Mouse (Mus musculus): ENCODE measurements around the gene Per2. TPM values are rescaled to one million over a fixed set of nuclear protein-coding genes. Genes with fewer than 3 reads are reported as not detected.
A peak's percentile ranks its signal among the peaks of the same experiment; 100 is the strongest.

The Per2 gene
- total and polyA plus RNA-seq, 3 experiments = 2.7 to 5.8 (median 4.7) TPM

DNA sequence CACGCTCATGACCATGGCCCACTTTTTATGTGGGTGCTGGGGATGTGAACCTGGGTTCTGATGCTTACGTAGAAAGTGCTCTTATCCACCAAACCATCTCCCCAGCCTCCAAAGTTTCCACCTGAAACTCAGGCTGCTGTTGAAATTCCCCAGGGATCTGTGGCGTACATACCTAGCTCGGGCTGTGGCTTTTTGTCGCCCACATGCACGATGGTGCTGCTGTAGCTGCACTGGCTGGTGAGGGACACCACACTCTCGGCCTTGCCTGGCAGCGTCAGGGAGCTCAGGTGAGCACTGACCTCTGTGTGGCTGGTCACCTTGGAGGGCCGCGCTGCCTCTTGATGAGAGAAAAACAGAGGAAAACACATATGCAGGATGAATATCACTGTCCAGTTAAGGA, 29.9 kb downstream of the Per2 start:
- Histone ChIP-seq H3K4me3 (replicated peaks in 1 of 3; ENCODE audit: low read depth in 2 of 3, low read length in 2 of 3, poor library complexity in 1 of 3) (no peak overlapping the region), H3K9ac (ENCODE audit: insufficient read depth, low read depth) (no peak overlapping the region), H3K36me3 (replicated peaks in 1 of 2; ENCODE audit: control insufficient read depth in 1 of 2, insufficient read depth in 1 of 2, low read length in 1 of 2) (peaks cover 47 to 83% of the 10 kb centered on the region in 2 experiments), H3K27me3 (replicated peaks) (no peaks in the 10 kb centered on the region), H3K79me2 (replicated peaks; ENCODE audit: control insufficient read depth, extremely low read depth, insufficient read depth, poor library complexity, severe bottlenecking) (no peaks in the 10 kb centered on the region), H3K27ac (ENCODE audit: insufficient read depth, low read depth) (no peak overlapping the region), H3K4me1 (ENCODE audit: control insufficient read depth in 1 of 2, insufficient read depth in 2 of 2) (peaks cover 7 to 20% of the 10 kb centered on the region in 2 experiments), H3K9me3 (replicated peaks; ENCODE audit: low read length) (no peaks in the 10 kb centered on the region), H3K4me2 (ENCODE audit: insufficient read depth, low read depth, poor library complexity, severe bottlenecking) (no peak overlapping the region)
- TF ChIP-seq CTCF (conservative IDR thresholded peaks at IDR 0.05 in 1 of 2, IDR thresholded peaks at IDR 0.05 in 1 of 2; ENCODE audit: low read depth in 2 of 2, low read length in 2 of 2) (no peak), ZMIZ1 (IDR thresholded peaks at IDR 0.05; ENCODE audit: low read depth, low read length) (no peak), MEF2A (IDR thresholded peaks at IDR 0.05; ENCODE audit: borderline replicate concordance, low read depth, low read length) (no peak), MAX (IDR thresholded peaks at IDR 0.05; ENCODE audit: low read length) (no peak), JUN (IDR thresholded peaks at IDR 0.05; ENCODE audit: insufficient read depth, low read depth, low read length) (no peak), ZNF384 (IDR thresholded peaks at IDR 0.05; ENCODE audit: low read depth, low read length) (no peak), KAT2A (IDR thresholded peaks at IDR 0.05; ENCODE audit: insufficient replicate concordance, low read length) (no peak), BHLHE40 (IDR thresholded peaks at IDR 0.05; ENCODE audit: low read depth, low read length) (no peak), ZKSCAN1 (IDR thresholded peaks at IDR 0.05; ENCODE audit: borderline replicate concordance, low read depth, low read length) (no peak), EP300 (IDR thresholded peaks at IDR 0.05; ENCODE audit: low read length) (no peak), E2F4 (IDR thresholded peaks at IDR 0.05; ENCODE audit: insufficient replicate concordance, low read depth, low read length) (no peak), SIN3A (IDR thresholded peaks at IDR 0.05; ENCODE audit: low read length) (no peak)
- dilution Hi-C loops (cut with MboI; ENCODE audit: extremely low pct_ligation_motif_present, extremely low pct_unique_long_range_greater_than_20kb, low sequenced_read_pairs) (no loop called here), in situ Hi-C loops (cut with MboI; ENCODE audit: low pct_ligation_motif_present, low pct_unique_long_range_greater_than_20kb, low sequenced_read_pairs) (loop anchor here (5.0 to 10.0 kb wide), 2 partner anchors 63 to 136 kb away; partner anchors contain the start of gene Traf3ip1)
- no peak for DNase-seq (ENCODE audit: extremely low read depth)

DNA sequence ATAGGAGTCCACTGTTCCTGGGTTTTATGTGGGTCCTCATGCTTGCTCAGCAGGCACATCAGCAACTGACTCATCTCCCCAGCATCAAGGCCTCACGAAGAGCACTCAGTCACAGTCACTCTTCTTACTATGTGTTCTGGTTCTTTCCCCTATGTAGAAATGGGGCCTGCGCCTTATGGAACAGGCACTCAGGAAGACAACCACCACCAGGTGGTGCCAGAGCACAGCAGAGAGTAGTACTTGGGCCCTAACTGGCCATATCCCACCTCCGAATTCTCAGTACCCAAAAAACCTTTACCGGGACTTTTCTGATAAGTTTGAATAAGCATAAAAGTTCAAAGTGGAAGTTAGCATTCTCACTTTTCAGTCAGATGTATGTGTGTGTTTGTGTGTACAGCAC, 30.5 kb downstream of the Per2 start:
- in situ Hi-C loops (cut with MboI; ENCODE audit: low pct_ligation_motif_present, low pct_unique_long_range_greater_than_20kb, low sequenced_read_pairs) (loop anchor here (5.0 to 10.0 kb wide), 2 partner anchors 64 to 136 kb away; partner anchors contain the start of gene Traf3ip1), dilution Hi-C loops (cut with MboI; ENCODE audit: extremely low pct_ligation_motif_present, extremely low pct_unique_long_range_greater_than_20kb, low sequenced_read_pairs) (no loop called here)
- no peak overlapping the region for H3K27ac ChIP-seq (ENCODE audit: insufficient read depth, low read depth)
- H3K27me3 ChIP-seq (replicated peaks) = no peaks in the 10 kb centered on the region
- no peaks in the 10 kb centered on the region for H3K79me2 ChIP-seq (replicated peaks; ENCODE audit: control insufficient read depth, extremely low read depth, insufficient read depth, poor library complexity, severe bottlenecking)
- TF ChIP-seq BHLHE40 (IDR thresholded peaks at IDR 0.05; ENCODE audit: low read depth, low read length) = no peak
- peak; percentile 30; the same call in 1 of the 2 replicates for TF ChIP-seq ELF1 (IDR thresholded peaks at IDR 0.05; ENCODE audit: low read depth, low read length)
- no peak for TF ChIP-seq EP300 (IDR thresholded peaks at IDR 0.05; ENCODE audit: low read length)
- TF ChIP-seq RAD21 (IDR thresholded peaks at IDR 0.05; ENCODE audit: low read depth, low read length) = peak; percentile 97
- no peak for TF ChIP-seq CHD1 (IDR thresholded peaks at IDR 0.05; ENCODE audit: low read depth, low read length)
- TF ChIP-seq MYC (IDR thresholded peaks at IDR 0.05; ENCODE audit: low read depth, low read length) = no peak
- no peak for TF ChIP-seq TCF12 (IDR thresholded peaks at IDR 0.05; ENCODE audit: low read depth, low read length)
- TF ChIP-seq MXI1 (IDR thresholded peaks at IDR 0.05; ENCODE audit: low read depth, low read length) = no peak
- no peak for TF ChIP-seq ZKSCAN1 (IDR thresholded peaks at IDR 0.05; ENCODE audit: borderline replicate concordance, low read depth, low read length)
- no peak for TF ChIP-seq ZNF384 (IDR thresholded peaks at IDR 0.05; ENCODE audit: low read depth, low read length)
- no peak for TF ChIP-seq HCFC1 (IDR thresholded peaks at IDR 0.05; ENCODE audit: low read depth, low read length)
- TF ChIP-seq ZC3H11A (IDR thresholded peaks at IDR 0.05; ENCODE audit: low read depth, low read length) = peak; percentile 61
- no peak for TF ChIP-seq MAZ (IDR thresholded peaks at IDR 0.05; ENCODE audit: low read depth, low read length)
- peak; percentile 48; the same call in 1 of the 2 replicates for TF ChIP-seq IRF4 (IDR thresholded peaks at IDR 0.05; ENCODE audit: low read depth, low read length)
- peak; percentile 25; the same call in 1 of the 2 replicates for TF ChIP-seq NRF1 (IDR thresholded peaks at IDR 0.05; ENCODE audit: low read depth, low read length)
- TF ChIP-seq CTCF (conservative IDR thresholded peaks at IDR 0.05 in 1 of 2, IDR thresholded peaks at IDR 0.05 in 1 of 2; ENCODE audit: low read depth in 2 of 2, low read length in 2 of 2) = peak; percentile 75 to 97
- TF ChIP-seq POLR2AphosphoS2 (IDR thresholded peaks at IDR 0.05; ENCODE audit: low read depth, low read length) = no peak
- 0 out of 2 replicates have a peak, but pooled peaks have one; percentile 48 for TF ChIP-seq MEF2A (IDR thresholded peaks at IDR 0.05; ENCODE audit: borderline replicate concordance, low read depth, low read length)
- TF ChIP-seq MAX (IDR thresholded peaks at IDR 0.05; ENCODE audit: low read length) = no peak
- no peak for TF ChIP-seq JUND (conservative IDR thresholded peaks at IDR 0.05; ENCODE audit: low read depth, low read length)
- TF ChIP-seq SIN3A (IDR thresholded peaks at IDR 0.05; ENCODE audit: low read length) = no peak
- no peak for TF ChIP-seq JUN (IDR thresholded peaks at IDR 0.05; ENCODE audit: insufficient read depth, low read depth, low read length)
- peak; percentile 96 for TF ChIP-seq SMC3 (IDR thresholded peaks at IDR 0.05; ENCODE audit: low read depth, low read length)
- no peak for TF ChIP-seq RCOR1 (conservative IDR thresholded peaks at IDR 0.05; ENCODE audit: low read depth, low read length)
- no peak for TF ChIP-seq CHD2 (IDR thresholded peaks at IDR 0.05; ENCODE audit: low read length)
- TF ChIP-seq UBTF (IDR thresholded peaks at IDR 0.05; ENCODE audit: low read depth, low read length) = no peak
- TF ChIP-seq MAFK (IDR thresholded peaks at IDR 0.05; ENCODE audit: insufficient replicate concordance, low read length) = no peak
- H3K4me1 ChIP-seq (ENCODE audit: control insufficient read depth in 1 of 2, insufficient read depth in 2 of 2) = peaks cover 7 to 16% of the 10 kb centered on the region in 2 experiments
- no peak overlapping the region for H3K4me2 ChIP-seq (ENCODE audit: insufficient read depth, low read depth, poor library complexity, severe bottlenecking)
- DNase-seq (ENCODE audit: extremely low read depth) = peak; percentile 88
- no peaks in the 10 kb centered on the region for H3K9me3 ChIP-seq (replicated peaks; ENCODE audit: low read length)
- H3K4me3 ChIP-seq (replicated peaks in 1 of 3; ENCODE audit: low read depth in 2 of 3, low read length in 2 of 3, poor library complexity in 1 of 3) = no peak overlapping the region
- H3K36me3 ChIP-seq (replicated peaks in 1 of 2; ENCODE audit: control insufficient read depth in 1 of 2, insufficient read depth in 1 of 2, low read length in 1 of 2) = peaks cover 52 to 84% of the 10 kb centered on the region in 2 experiments
- H3K9ac ChIP-seq (ENCODE audit: insufficient read depth, low read depth) = no peak overlapping the region
